Mouse (Mus musculus) C2C12 (cell line): ENCODE measurements at regions not wholly inside any gene's neighbourhood (a gene's known extent, or its start where the extent isn't known, plus 50 kb on each side); places are given as distances from the start of the nearest gene placed in this dataset.

Experiments used
- CEBPB ChIP-seq: IDR thresholded peaks from one replicate; pipeline ENCODE4 v1.6.1; 2011; ENCODE audit warnings: low read depth, mild to moderate bottlenecking, control low read depth, moderate library complexity
- CTCF ChIP-seq: IDR thresholded peaks from one replicate; pipeline ENCODE4 v1.5.1; 2011; ENCODE audit not compliant: control insufficient read depth, insufficient read depth, insufficient read length
- MYOD1 ChIP-seq: IDR thresholded peaks from one replicate; pipeline ENCODE4 v1.6.1; 2011; ENCODE audit warnings: low read depth; ENCODE audit not compliant: control insufficient read depth, insufficient read length

- no peak for TF ChIP-seq CTCF
- TF ChIP-seq CEBPB, result no peak
- no peak for TF ChIP-seq MYOD1
Observed at GRCm38 (mm10) chr13:107530392-107530791, 508.5 kb upstream of the Kif2a start.
